Mouse (Mus musculus) stomach, postnatal 0 days (tissue): ENCODE data around the gene Ndufb7.

Experiments used
- CTCF ChIP-seq: IDR thresholded peaks from 2 replicates; pipeline ENCODE4 v1.5.1; 2016; ENCODE audit warnings: antibody characterized with exemption, low read depth, mild to moderate bottlenecking, moderate library complexity
- EP300 ChIP-seq: optimal IDR thresholded peaks from 2 replicates; pipeline ENCODE3; 2016; ENCODE audit warnings: antibody characterized with exemption

DNA sequence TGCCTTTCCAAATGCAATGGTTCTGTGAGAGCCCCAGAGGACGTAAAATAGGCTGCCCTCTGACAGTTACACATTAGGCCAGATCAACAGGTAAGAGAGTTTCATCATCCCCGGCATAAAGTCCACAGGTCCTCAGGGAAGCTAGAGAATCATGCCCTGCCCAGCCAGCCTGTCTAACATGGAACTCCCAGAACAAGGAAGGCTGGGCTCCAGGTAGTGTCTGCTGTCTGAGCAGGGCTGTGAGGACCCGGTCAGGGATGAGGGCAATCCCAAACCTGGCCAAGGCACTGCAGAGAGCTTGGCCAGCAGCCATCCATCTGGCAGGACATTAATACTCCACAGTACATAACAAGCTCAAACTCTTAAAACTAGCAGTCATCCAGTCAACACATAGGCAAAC is 18.9 kb downstream of the Ndufb7 start:
- TF ChIP-seq CTCF (no peak), EP300 (no peak)
